Mouse (Mus musculus): ENCODE results near the gene Bank1.

DNA sequence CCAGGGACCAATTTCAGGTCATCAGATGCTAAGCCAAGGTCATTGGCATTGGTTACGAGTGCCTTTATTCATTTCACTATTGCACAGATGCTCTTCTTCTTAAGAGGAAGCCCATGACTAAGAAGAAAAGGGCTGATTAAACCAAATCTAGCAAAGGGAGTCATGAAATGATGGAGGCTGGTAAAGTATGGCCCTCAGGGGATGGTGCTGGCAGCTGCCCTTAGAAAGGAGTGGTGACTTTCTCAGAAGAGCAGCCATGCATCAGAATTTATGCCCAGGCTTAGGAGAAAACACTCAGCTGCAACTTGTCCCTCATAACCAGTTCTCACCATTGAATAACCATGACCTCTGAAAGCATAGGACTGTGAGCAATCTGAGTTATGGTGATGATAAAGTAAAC, 17.4 kb downstream of the Bank1 start:
- no peak for TF ChIP-seq CTCF (IDR thresholded peaks at IDR 0.05; ENCODE audit: low read depth, low read length)
- TF ChIP-seq TAL1 (conservative IDR thresholded peaks at IDR 0.05; ENCODE audit: low read depth, low read length), result no peak
